Mouse (Mus musculus) lung, embryonic 14.5 days (tissue): ENCODE results near the gene Itsn1. TPM values are rescaled to one million over a fixed set of nuclear protein-coding genes. Genes with fewer than 3 reads are reported as not detected.

Source experiments
- ATAC-seq: fragments of 200-750 bp; cut with Nextera tagmentation; 2 replicates; pipeline ENCODE4 v1.8.0; 2017; ENCODE audit warnings: mild to moderate bottlenecking, moderate TSS enrichment, moderate library complexity; ENCODE audit not compliant: insufficient read depth
- DNase-seq: peaks from one replicate; pipeline ENCODE4 v3.0.0-alpha.2; 2015
- H3K27ac ChIP-seq: fragments of 300-500 bp; sonication (generic); 2 replicates; pipeline ENCODE4 v1.5.1; 2014; ENCODE audit warnings: low read depth, mild to moderate bottlenecking, moderate library complexity
- H3K27me3 ChIP-seq: fragments of 300-500 bp; sonication (generic); 2 replicates; pipeline ENCODE4 v1.6.1; 2014; ENCODE audit warnings: low read length, control low read depth; ENCODE audit not compliant: insufficient read depth
- H3K36me3 ChIP-seq: fragments of 300-500 bp; sonication (generic); 2 replicates; pipeline ENCODE4 v1.6.1; 2014; ENCODE audit warnings: control low read depth; ENCODE audit not compliant: insufficient read depth
- H3K4me1 ChIP-seq: fragments of 300-500 bp; sonication (generic); 2 replicates; pipeline ENCODE4 v1.6.1; 2014; ENCODE audit warnings: antibody characterized with exemption, control low read depth; ENCODE audit not compliant: insufficient read depth
- H3K4me2 ChIP-seq: fragments of 300-500 bp; sonication (generic); 2 replicates; pipeline ENCODE4 v1.6.1; 2014; ENCODE audit warnings: mild to moderate bottlenecking
- H3K4me3 ChIP-seq: fragments of 300-500 bp; sonication (generic); 2 replicates; pipeline ENCODE4 v1.5.1; 2014; ENCODE audit warnings: low read depth, low read length
- H3K9ac ChIP-seq: fragments of 300-500 bp; sonication (generic); 2 replicates; pipeline ENCODE4 v1.6.1; 2014
- H3K9me3 ChIP-seq: fragments of 300-500 bp; sonication (generic); 2 replicates; pipeline ENCODE4 v1.6.1; 2016; ENCODE audit warnings: low read depth, low read length, control low read depth
- CTCF ChIP-seq: IDR thresholded peaks from 2 replicates; pipeline ENCODE4 v1.5.1; 2016; ENCODE audit warnings: antibody characterized with exemption, low read depth
- WGBS: fragments of 180-500 bp; shearing (Covaris S2); extraction: QIAGEN DNeasy Blood & Tissue Kit; methylation state at CpG from one replicate; pipeline ENCODE4 v1.1.7; 2014; 5-methylcytosine and 5-hydroxymethylcytosine counted together
- polyA plus RNA-seq: library from polyadenylated mRNA; unstranded; fragments of >200 nt; fragmentation: Nextera tagmentation; extraction: Ambion mirVana; gene quantifications from 2 replicates; pipeline ENCODE4 v1.2.1, GENCODE M21; 2014

The Itsn1 gene
- polyA plus RNA-seq, 1 experiment from 2014 or later, result 25.4 TPM

- ATAC-seq (no peak), DNase-seq (no peak)
- no peaks in the 10 kb centered on the region for H3K36me3 ChIP-seq
- H3K27ac ChIP-seq, result no peak overlapping the region
- H3K9ac ChIP-seq, result no peak overlapping the region
- H3K4me2 ChIP-seq, result no peak overlapping the region
- no peaks in the 10 kb centered on the region for H3K27me3 ChIP-seq
- TF ChIP-seq CTCF, result no peak
- H3K9me3 ChIP-seq, result no peaks in the 10 kb centered on the region
- no peak overlapping the region for H3K4me3 ChIP-seq
- 0 out of 2 replicates have a peak, but pooled peaks cover 5% of the 10 kb centered on the region for H3K4me1 ChIP-seq
- WGBS, result 66% methylated on average over 6 of the region's 6 CpGs
Observed at GRCm38 (mm10) chr16:91896426-91896830, 167.3 kb downstream of the Itsn1 start.

GRCm38 (mm10) chr16:91898850-91899848 is 170.1 kb downstream of the Itsn1 start:
- Histone ChIP-seq H3K4me3 (no peak overlapping the region), H3K4me2 (no peak overlapping the region), H3K9me3 (no peaks in the 10 kb centered on the region), H3K4me1 (0 out of 2 replicates have a peak, but pooled peaks cover 5% of the 10 kb centered on the region), H3K27ac (no peak overlapping the region), H3K9ac (no peak overlapping the region), H3K27me3 (no peaks in the 10 kb centered on the region), H3K36me3 (no peaks in the 10 kb centered on the region)
- no peak for ATAC-seq
- DNase-seq, result peak; percentile 37
- 48% methylated on average over 22 of the region's 22 CpGs for WGBS
- no peak for TF ChIP-seq CTCF

- no peak overlapping the region for H3K27ac ChIP-seq
- H3K9ac ChIP-seq, result no peak overlapping the region
- 32% methylated on average over 11 of the region's 11 CpGs for WGBS
- no peaks in the 10 kb centered on the region for H3K9me3 ChIP-seq
- no peak for ATAC-seq
- 0 out of 2 replicates have a peak, but pooled peaks cover 5% of the 10 kb centered on the region for H3K4me1 ChIP-seq
- TF ChIP-seq CTCF, result no peak; the same call in 1 of the 2 replicates
- no peaks in the 10 kb centered on the region for H3K27me3 ChIP-seq
- DNase-seq, result no peak
- no peak overlapping the region for H3K4me2 ChIP-seq
- H3K36me3 ChIP-seq, result no peaks in the 10 kb centered on the region
- no peak overlapping the region for H3K4me3 ChIP-seq
Observed at GRCm38 (mm10) chr16:91900274-91900673, 171.2 kb downstream of the Itsn1 start.

- no peak for ATAC-seq
- Histone ChIP-seq H3K9ac (no peak overlapping the region), H3K4me1 (0 out of 2 replicates have a peak, but pooled peaks cover 5% of the 10 kb centered on the region), H3K9me3 (no peaks in the 10 kb centered on the region), H3K36me3 (no peaks in the 10 kb centered on the region), H3K27me3 (no peaks in the 10 kb centered on the region), H3K4me2 (no peak overlapping the region), H3K27ac (no peak overlapping the region), H3K4me3 (no peak overlapping the region)
- TF ChIP-seq CTCF, result no peak
- no peak for DNase-seq
- WGBS, result 89% methylated on average over 13 of the region's 13 CpGs
Observed at GRCm38 (mm10) chr16:91903801-91904506, 174.9 kb downstream of the Itsn1 start.

- H3K27me3 ChIP-seq, result no peaks in the 10 kb centered on the region
- no peak for TF ChIP-seq CTCF
- no peaks in the 10 kb centered on the region for H3K36me3 ChIP-seq
- DNase-seq (no peak), ATAC-seq (no peak)
- WGBS, result 80% methylated on average over 11 of the region's 11 CpGs
- H3K9ac ChIP-seq, result no peak overlapping the region
- H3K27ac ChIP-seq, result no peak overlapping the region
- no peaks in the 10 kb centered on the region for H3K9me3 ChIP-seq
- H3K4me2 ChIP-seq, result no peak overlapping the region
- no peaks in the 10 kb centered on the region for H3K4me1 ChIP-seq
- no peak overlapping the region for H3K4me3 ChIP-seq
Observed at GRCm38 (mm10) chr16:91905127-91905860, 176.2 kb downstream of the Itsn1 start.

- Histone ChIP-seq H3K9ac (no peak overlapping the region), H3K27me3 (no peaks in the 10 kb centered on the region), H3K27ac (no peak overlapping the region), H3K9me3 (no peaks in the 10 kb centered on the region), H3K4me3 (no peak overlapping the region), H3K4me2 (no peak overlapping the region), H3K4me1 (no peaks in the 10 kb centered on the region), H3K36me3 (no peaks in the 10 kb centered on the region)
- DNase-seq (no peak), ATAC-seq (no peak)
- WGBS, result 76% methylated on average over 10 of the region's 10 CpGs
- no peak for TF ChIP-seq CTCF
Observed at GRCm38 (mm10) chr16:91905987-91906386, 176.9 kb downstream of the Itsn1 start.
